Mouse (Mus musculus) frontal cortex, postnatal 36 days (tissue): ENCODE data around the gene Snd1.
A peak's percentile ranks its signal among the peaks of the same experiment; 100 is the strongest.
"Not testable (repeated sequence)": the region's sequence is repeated elsewhere in the genome, so short reads cannot be mapped to it uniquely, and the experiment has no call there.

ENCODE experiments used
- DNase-seq, 2 experiments: peaks; one replicate each; pipeline ENCODE4 v3.0.0; 2022; ENCODE audit warnings: low spot score in 2 of 2

Snd1 gene

DNA sequence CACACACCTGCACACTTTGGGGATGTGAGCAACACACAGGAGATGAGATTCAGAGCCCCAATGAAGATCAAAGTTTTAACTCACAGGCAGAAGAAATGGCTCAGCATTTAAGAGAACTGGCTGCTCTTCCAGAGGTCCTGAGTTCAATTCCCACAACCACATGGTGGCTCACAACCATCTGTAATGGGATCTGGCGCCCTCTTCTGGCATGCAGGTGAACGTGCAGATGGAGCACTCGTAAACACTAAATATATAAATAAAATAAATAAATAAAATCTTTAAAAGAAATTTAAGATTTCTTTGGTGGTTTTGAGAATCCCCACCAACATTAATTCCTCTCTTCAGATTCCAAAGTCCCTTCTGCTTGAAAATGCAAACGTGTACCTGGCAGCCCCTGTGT lies 429.5 kb downstream of the Snd1 start:
- no peak for DNase-seq

GRCm38 (mm10) chr6:28905301-28905700 lies 430.4 kb downstream of the Snd1 start:
- no peak for DNase-seq

DNA sequence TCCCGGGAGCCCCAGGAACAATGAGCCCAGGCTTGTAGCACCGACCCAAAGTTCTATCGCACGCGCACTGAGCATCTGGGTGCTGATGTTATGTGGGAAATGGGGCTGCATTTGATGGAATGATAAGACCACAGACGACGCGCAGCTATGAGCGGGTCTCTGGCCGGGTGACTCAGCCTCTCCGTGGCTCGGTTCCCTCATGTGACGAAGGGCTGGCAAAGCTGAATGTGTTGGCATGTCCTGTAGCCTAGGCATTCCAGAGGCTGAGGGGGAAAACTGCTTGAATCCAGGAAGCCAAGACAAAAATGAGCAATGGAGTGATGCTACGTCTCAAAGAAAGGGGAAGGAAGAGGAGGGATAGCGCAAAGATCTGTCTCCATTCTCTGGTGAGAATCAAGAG lies 434.9 kb downstream of the Snd1 start:
- no peak for DNase-seq

GRCm38 (mm10) chr6:28914981-28915380 lies 440.0 kb downstream of the Snd1 start:
- DNase-seq, result no peak

DNA sequence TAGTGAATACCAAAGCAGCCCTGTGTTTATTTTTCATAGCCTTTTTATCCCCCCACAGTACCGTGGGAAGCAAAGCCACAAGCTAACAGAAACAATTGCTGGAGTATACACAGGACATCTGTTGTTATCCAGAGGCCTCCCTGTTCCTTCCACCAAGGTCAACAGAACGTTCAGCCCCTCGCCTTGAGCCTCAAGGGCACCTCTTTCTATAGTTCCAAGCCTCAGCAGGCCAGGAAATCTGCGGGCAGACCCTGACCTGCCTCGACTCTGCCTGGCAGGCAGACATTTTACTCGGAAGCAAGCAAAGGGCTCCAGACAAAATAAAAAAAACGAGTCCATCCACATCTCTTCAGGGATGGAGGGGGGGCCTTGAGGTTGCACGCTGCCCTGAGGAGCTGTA lies 441.7 kb downstream of the Snd1 start:
- no peak for DNase-seq

DNA sequence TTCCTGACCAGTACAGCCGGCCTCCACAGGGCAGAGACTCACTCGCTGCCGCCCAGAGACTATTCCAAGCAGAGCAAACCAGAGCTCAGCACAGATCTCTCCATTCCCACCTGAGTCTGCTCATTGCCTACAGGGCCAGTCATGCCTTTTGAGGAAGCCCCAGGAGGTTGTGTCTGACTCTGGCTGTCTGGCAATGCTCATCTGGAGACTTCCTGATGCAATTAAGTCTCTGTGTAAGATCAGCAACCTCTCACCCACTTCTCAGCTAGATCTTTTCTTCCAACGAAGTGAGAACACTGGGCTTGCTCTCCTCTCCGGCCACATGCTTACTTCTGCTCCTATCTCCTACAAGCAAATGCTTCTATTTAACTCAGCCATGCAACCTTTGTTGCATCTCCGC lies 444.4 kb downstream of the Snd1 start:
- DNase-seq, result no peak

DNA sequence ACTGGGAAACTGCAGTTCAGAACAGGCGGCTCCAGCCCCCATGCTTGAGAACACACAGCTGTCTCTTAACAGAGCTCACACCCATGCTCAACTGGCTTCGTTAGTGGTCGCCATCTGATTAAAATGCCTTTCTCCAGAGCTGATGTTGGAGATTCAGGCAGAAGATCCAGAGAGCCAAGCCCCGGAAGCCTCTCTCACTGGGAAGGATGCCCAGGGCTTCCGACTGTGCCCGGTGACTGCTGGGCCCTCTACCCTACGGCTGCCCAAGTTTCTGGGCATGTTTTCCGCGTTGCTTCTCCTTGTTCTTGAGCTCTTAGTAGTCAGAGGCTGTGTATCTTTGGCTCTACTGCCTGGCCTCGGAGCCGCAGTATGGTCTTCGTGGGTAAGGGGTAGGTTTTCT lies 447.4 kb downstream of the Snd1 start:
- DNase-seq, result no peak

DNA sequence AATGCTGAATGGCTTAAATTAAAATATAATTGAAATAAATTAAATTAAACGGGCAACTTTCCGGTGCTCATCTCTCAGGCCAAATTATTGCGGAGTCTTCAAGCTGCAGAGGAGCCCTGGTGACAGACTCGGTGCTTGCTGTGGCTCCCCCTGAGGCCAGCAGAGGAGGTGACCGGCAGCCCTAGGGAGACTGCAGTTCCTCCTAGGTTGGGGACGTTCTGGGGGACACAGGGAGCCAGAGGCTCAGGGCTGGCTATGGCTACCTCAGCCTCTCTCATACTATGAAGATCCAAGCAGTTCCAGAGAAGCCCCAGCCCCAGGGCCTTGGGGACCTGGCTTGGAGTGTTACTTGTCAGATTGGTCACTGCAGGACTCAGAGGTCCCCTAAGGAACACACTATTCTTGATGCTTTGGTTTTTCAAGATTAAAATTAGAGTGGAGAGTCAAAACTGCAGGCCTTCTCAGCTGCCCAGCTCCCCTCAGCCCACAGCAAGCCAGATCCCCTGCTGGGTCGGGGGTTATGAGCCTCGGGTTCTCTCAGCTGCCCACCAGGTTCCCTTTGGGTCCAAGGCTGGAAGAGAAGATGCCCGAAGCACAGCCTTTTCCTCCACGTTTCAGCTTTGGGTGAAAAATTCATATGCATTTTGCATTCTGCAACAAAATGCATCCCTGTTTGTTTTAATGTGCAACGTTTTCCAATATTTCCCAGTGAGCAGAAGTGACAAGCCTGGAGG lies 448.3 kb downstream of the Snd1 start:
- no peak for DNase-seq

GRCm38 (mm10) chr6:28923837-28924236 lies 448.9 kb downstream of the Snd1 start:
- no peak for DNase-seq

GRCm38 (mm10) chr6:28927987-28928386 lies 453.0 kb downstream of the Snd1 start:
- DNase-seq, result not testable (repeated sequence)

- DNase-seq, result not testable (repeated sequence)
Measured at GRCm38 (mm10) chr6:28929169-28929803, 454.3 kb downstream of the Snd1 start.

GRCm38 (mm10) chr6:28931234-28931633 lies 456.3 kb downstream of the Snd1 start:
- DNase-seq, result no peak

GRCm38 (mm10) chr6:28931636-28932327 lies 456.8 kb downstream of the Snd1 start:
- DNase-seq, result no peak

- DNase-seq, result peak; percentile 14 to 27
Measured at GRCm38 (mm10) chr6:28932328-28932937, 457.5 kb downstream of the Snd1 start.

GRCm38 (mm10) chr6:28935736-28936135 lies 460.8 kb downstream of the Snd1 start:
- DNase-seq, result no peak

- DNase-seq, result no peak
Measured at GRCm38 (mm10) chr6:28947254-28947653, 472.3 kb downstream of the Snd1 start.

- peak; percentile 77 to 80 for DNase-seq
Measured at GRCm38 (mm10) chr6:28949269-28949668, 474.3 kb downstream of the Snd1 start.

DNA sequence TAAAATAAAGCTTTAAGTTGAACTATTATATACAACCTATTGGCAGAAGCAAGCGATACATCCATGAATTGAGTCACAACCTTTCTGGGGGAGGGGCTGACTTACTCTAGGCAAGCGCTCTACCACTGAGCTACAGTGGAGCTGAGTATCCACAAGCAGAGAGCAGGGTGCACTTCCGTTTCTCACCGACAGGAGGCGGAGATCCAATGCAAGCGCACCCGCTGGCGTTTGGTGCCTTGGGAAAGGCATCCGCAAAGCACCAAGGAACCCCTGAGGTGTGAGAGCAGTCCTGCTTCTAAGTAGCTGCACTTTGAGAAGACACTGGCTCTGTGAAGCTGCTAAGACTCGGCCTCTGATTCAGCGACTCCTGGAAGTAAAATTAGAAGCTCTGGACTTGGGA lies 480.6 kb downstream of the Snd1 start:
- DNase-seq, result peak; percentile 48 to 57

- DNase-seq, result no peak
Measured at GRCm38 (mm10) chr6:28957486-28957885, 482.5 kb downstream of the Snd1 start.

- no peak for DNase-seq
Measured at GRCm38 (mm10) chr6:28963178-28963577, 488.2 kb downstream of the Snd1 start.

DNA sequence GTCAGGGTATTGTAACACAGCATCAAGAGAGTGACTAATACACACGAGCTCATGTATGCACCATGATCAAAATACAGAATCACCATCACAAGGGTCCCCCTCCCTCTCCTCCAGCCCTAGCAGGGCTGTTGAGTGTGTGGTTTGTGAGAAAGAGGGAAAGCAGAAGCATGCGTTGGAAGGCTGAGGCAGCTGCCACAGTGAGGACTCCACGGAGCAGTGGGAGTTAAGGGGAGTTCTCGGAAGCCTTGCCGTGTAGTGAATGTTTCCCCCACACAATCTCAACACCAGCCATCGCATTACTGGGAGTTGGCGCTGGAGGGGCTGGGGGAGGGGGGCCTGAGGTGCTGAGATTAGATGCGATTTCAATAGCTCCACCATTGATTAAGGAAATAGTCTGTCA lies 490.3 kb downstream of the Snd1 start:
- DNase-seq, result no peak

DNA sequence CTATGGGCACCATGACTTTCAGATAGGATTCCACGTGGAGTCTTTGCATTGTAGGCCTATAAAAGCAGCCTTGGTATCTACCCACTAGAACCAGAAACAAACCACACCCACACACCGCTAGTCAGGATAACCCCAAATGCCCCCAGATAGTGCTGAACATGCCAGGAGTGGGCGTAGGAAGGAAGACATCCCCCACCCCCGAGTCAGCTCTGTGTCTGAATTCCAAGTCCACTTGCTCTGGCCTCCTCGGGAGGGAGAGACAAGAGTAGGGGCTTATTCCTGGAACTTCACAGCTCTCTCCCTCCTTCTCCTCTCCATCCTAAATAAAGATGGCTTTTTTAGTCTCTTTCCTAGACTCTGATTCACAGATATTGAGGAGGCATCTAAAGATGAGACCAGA lies 494.7 kb downstream of the Snd1 start:
- peak; percentile 60 to 78 for DNase-seq
